Mouse (Mus musculus) G1E (cell line): Measurements from ENCODE around the gene Zbtb43. TPM values are rescaled to one million over a fixed set of nuclear protein-coding genes. Genes with fewer than 3 reads are reported as not detected.

ENCODE experiments used
- ATAC-seq: 2 replicates; pipeline ENCODE4 v1.8.0; 2016; ENCODE audit warnings: mild to moderate bottlenecking; ENCODE audit not compliant: insufficient number of reproducible peaks, poor library complexity, low FRiP score, severe bottlenecking; ENCODE audit errors: extremely low read depth
- DNase-seq: peaks from one replicate; pipeline ENCODE4 v3.0.0; 2012; ENCODE audit warnings: low spot score
- H3K27me3 ChIP-seq: 2 replicates; pipeline ENCODE4 v1.6.1; 2012; ENCODE audit warnings: mild to moderate bottlenecking, low read length, inconsistent platforms; ENCODE audit not compliant: insufficient read depth
- H3K36me3 ChIP-seq: replicated peaks from 2 replicates; pipeline ENCODE3; 2012; ENCODE audit warnings: mild to moderate bottlenecking, inconsistent platforms
- H3K4me1 ChIP-seq: 2 replicates; pipeline ENCODE4 v1.6.1; 2012; ENCODE audit warnings: low read depth, low read length, inconsistent platforms, mixed read lengths; ENCODE audit not compliant: insufficient read depth
- H3K4me3 ChIP-seq: 2 replicates; pipeline ENCODE4 v1.5.1; 2012; ENCODE audit warnings: low read depth, mild to moderate bottlenecking, inconsistent platforms, low read length, moderate library complexity, mixed read lengths
- H3K9me3 ChIP-seq: replicated peaks from 2 replicates; pipeline ENCODE4 v1.6.1; 2012; ENCODE audit warnings: inconsistent platforms
- CTCF ChIP-seq: IDR thresholded peaks from 2 replicates; pipeline ENCODE4 v1.5.1; 2012; ENCODE audit warnings: low read depth, low read length, inconsistent platforms, mixed read lengths
- GATA1 ChIP-seq: IDR thresholded peaks from 2 replicates; pipeline ENCODE4 v1.6.1; 2012; ENCODE audit warnings: borderline replicate concordance, low read length, inconsistent platforms, mixed read lengths
- GATA2 ChIP-seq: IDR thresholded peaks from 2 replicates; pipeline ENCODE4 v1.6.1; 2012; ENCODE audit warnings: low read depth, low read length, inconsistent platforms, borderline replicate concordance
- POLR2AphosphoS5 ChIP-seq: IDR thresholded peaks from 2 replicates; pipeline ENCODE4 v1.6.1; 2012; ENCODE audit warnings: low read depth, low read length, inconsistent platforms; ENCODE audit not compliant: insufficient replicate concordance
- TAL1 ChIP-seq: conservative IDR thresholded peaks from 2 replicates; pipeline ENCODE4 v1.6.1; 2012; ENCODE audit warnings: low read depth, low read length, inconsistent platforms, mixed read lengths
- polyA plus RNA-seq: library from polyadenylated mRNA; stranded (reverse); fragments of >175 nt; gene quantifications from 2 replicates; pipeline ENCODE4 v1.2.3, GENCODE M21; 2012
- total RNA-seq, 2 experiments: library from RNA; stranded (forward) in 1 of 2; stranded (reverse) in 1 of 2; fragments of 200-1000 nt in 1 of 2; fragments of >200 nt in 1 of 2; fragmentation: Nextera tagmentation in 1 of 2; gene quantifications; 2 replicates each; pipeline ENCODE4 v1.2.3; 2014 to 2017

Gene Zbtb43
- total and polyA plus RNA-seq, 3 experiments, result 3.6 to 22.6 (median 13.2) TPM

DNA sequence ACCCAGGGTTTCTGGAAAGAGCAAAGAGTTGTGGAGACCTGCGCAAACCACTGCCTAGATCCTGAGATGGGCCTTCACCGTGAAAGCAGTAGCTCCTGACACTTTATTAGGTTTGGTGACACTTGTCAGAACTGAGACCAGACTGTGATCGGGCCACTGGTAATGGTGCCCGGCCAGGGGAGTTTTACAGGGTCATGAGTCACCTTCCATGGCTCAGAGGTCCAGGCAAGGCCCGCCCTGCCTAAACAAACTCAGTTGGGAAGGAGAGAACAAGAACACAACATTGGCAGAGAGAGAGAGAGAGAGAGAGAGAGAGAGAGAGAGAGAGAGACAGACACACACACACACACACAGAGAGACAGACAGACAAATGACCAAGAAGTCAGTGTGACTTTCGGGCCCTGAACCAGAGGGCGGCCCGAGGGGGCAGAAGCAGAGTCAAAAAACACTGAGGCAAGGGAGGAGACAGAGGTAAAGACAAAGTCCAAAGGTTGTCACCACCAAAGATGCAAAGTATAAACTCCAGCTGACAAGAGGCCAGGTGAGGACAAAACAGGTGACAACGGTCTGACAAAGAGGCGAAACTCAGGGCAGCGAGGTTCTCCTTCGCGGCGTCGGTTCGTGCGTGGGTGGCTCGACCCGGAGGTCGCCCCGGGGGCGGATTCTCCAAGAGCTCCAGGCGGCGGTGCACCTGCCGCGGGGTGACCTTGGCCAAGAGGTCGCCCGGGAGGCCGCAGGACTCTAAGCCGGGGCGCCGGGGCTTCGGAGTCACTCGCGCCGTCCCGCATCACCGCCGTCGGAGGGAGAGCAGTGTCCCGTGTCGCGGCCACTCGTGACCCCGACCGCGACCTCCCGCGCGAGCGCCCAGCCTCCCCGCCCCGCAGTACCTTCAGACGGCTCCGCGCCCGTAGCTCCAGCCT lies 553 bp downstream of the Zbtb43 start:
- Histone ChIP-seq H3K36me3 (peaks cover 38% of the 10 kb centered on the region), H3K4me3 (peak overlapping the region; percentile 97), H3K27me3 (peaks cover 6% of the 10 kb centered on the region; the same call in 1 of the 2 replicates), H3K9me3 (no peaks in the 10 kb centered on the region), H3K4me1 (peaks cover 36% of the 10 kb centered on the region)
- TF ChIP-seq TAL1, result no peak
- no peak for TF ChIP-seq GATA1
- TF ChIP-seq POLR2AphosphoS5, result no peak
- no peak for TF ChIP-seq GATA2
- TF ChIP-seq CTCF, result no peak
- ATAC-seq (no peak), DNase-seq (peak; percentile 26)

DNA sequence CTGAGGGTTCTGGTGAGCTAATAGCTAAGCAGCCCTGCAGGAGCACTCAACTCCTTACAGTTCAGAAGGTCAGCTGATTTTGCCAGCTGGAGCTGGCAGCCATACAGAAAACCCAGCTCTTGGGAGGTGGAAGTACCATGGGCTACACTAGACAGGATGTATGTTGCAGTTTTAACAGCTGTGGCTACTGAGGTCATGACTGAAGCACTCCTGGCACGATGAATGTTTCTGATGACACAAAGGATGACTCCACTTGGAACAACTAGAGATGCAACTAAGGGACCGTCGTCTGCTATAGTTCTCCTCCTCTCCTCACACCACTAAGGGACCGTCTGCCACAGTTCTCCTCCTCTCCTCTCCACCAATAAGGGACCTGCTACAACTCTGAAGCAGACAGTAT lies 2.4 kb downstream of the Zbtb43 start:
- no peaks in the 10 kb centered on the region for H3K9me3 ChIP-seq
- ATAC-seq, result no peak
- peaks cover 56% of the 10 kb centered on the region for H3K36me3 ChIP-seq
- H3K4me1 ChIP-seq, result peaks cover 34% of the 10 kb centered on the region
- TF ChIP-seq POLR2AphosphoS5 (no peak), TAL1 (no peak), GATA2 (no peak), CTCF (no peak), GATA1 (no peak)
- H3K27me3 ChIP-seq, result no peaks in the 10 kb centered on the region
- no peak for DNase-seq
- H3K4me3 ChIP-seq, result no peak overlapping the region

GRCm38 (mm10) chr2:33465215-33465614 lies 3.1 kb downstream of the Zbtb43 start:
- Histone ChIP-seq H3K4me3 (no peak overlapping the region), H3K9me3 (no peaks in the 10 kb centered on the region), H3K27me3 (no peaks in the 10 kb centered on the region), H3K36me3 (peaks cover 64% of the 10 kb centered on the region), H3K4me1 (peaks cover 34% of the 10 kb centered on the region)
- no peak for ATAC-seq
- no peak for TF ChIP-seq GATA2
- TF ChIP-seq TAL1, result no peak
- no peak for TF ChIP-seq POLR2AphosphoS5
- no peak for TF ChIP-seq CTCF
- no peak for TF ChIP-seq GATA1
- no peak for DNase-seq

DNA sequence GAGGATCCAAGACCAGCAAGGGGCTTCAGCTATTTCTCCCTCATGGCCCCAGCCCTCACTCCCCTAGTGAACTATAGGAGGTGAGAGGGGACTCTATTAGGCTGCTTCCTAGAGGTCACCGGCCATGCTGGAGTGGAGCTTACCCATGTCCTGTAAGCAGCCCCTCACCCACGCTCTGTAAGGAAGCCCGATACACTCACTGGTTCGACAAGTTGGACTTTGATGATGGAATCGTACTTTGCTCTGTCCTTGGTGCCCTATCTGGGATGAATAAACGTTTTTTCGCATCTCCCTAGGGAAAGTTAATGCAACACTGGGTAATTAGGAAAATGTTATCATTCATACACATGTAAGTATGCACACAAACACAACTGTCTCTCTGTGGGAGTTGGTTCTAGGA lies 6.3 kb downstream of the Zbtb43 start:
- DNase-seq (no peak), ATAC-seq (no peak)
- peaks cover 25% of the 10 kb centered on the region for H3K4me1 ChIP-seq
- H3K4me3 ChIP-seq, result no peak overlapping the region
- TF ChIP-seq GATA1 (no peak), TAL1 (no peak)
- no peaks in the 10 kb centered on the region for H3K27me3 ChIP-seq
- peaks cover 93% of the 10 kb centered on the region for H3K36me3 ChIP-seq
- H3K9me3 ChIP-seq, result no peaks in the 10 kb centered on the region

GRCm38 (mm10) chr2:33461066-33461465 lies 7.3 kb downstream of the Zbtb43 start:
- Histone ChIP-seq H3K36me3 (peaks cover 95% of the 10 kb centered on the region), H3K4me3 (no peak overlapping the region), H3K4me1 (peaks cover 15% of the 10 kb centered on the region), H3K9me3 (no peaks in the 10 kb centered on the region), H3K27me3 (no peaks in the 10 kb centered on the region)
- TF ChIP-seq CTCF (no peak), GATA2 (no peak), GATA1 (no peak), POLR2AphosphoS5 (no peak), TAL1 (no peak)
- no peak for DNase-seq
- no peak for ATAC-seq

- Histone ChIP-seq H3K36me3 (peaks cover 95% of the 10 kb centered on the region), H3K27me3 (no peaks in the 10 kb centered on the region), H3K4me3 (no peak overlapping the region), H3K4me1 (peaks cover 3% of the 10 kb centered on the region; the same call in 1 of the 2 replicates), H3K9me3 (no peaks in the 10 kb centered on the region)
- DNase-seq (no peak), ATAC-seq (no peak)
- TF ChIP-seq CTCF (no peak), POLR2AphosphoS5 (no peak), GATA2 (no peak)
Measured at GRCm38 (mm10) chr2:33459660-33460059, 8.7 kb downstream of the Zbtb43 start.
